Mouse (Mus musculus): ENCODE measurements at regions not wholly inside any gene's neighbourhood (a gene's known extent, or its start where the extent isn't known, plus 50 kb on each side); places are given as distances from the start of the nearest gene placed in this dataset.

- no peak for DNase-seq (ENCODE audit: low spot score in 2 of 2)
Observed at GRCm38 (mm10) chr9:85451349-85451748, 124.2 kb upstream of the Tent5a start.

DNA sequence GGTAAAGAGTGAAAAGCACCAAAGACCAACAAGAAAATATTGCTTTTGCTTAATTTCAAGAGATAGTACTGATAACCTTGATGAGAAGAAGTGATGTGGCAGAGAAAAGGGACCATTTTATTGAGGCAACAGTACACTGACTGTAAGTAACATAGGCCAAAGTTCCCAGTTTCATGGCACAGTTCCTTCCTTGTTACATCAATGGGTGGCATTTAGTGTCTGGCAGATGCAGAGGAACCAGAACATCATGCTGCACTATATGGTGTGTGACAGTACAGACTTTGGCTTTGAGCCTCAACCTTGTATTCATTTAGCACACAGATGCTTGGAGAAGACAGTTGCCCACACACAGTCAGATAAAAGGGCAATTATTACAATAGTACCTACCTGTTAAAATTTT lies 123.7 kb upstream of the Tent5a start:
- no peak for DNase-seq (ENCODE audit: low spot score in 2 of 2)

- no peak for DNase-seq (ENCODE audit: low spot score in 2 of 2)
Observed at GRCm38 (mm10) chr9:85449493-85449892, 122.3 kb upstream of the Tent5a start.

DNA sequence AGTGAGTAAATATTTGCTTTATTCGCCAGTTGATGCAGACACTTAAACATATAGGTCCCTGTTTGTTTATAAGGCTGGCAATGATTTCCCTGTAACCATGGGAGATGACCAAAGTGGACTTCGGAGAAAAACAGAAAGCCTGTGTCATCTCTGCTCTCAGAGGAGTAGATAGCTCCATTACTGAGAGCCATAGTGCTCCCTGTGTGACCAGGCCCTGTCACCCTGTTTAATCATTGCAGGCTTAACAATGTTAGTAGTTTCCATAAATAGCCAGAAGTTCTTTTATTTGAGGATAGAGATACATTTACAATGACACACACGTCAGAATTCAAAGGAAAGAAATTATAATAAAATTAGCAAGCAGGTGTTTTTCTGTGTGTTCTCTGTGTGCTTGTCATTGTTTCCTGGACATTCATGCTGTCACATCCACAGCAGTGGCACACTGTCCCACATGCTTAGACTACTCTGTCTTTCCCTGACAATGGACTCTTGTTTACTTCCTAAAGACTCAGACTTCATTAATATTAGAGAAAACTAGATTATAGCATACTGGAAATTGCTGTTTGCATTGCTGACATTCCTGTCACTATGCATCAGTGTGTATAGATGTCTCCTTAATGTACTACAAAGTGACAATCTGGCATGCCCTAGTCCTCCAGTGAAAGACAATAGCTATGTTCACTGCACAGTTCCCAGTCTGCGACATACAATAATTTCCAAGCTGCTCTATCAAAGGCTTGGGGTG lies 115.8 kb upstream of the Tent5a start:
- DNase-seq (ENCODE audit: low spot score in 2 of 2), result no peak

- no peak for DNase-seq (ENCODE audit: low spot score in 2 of 2)
Observed at GRCm38 (mm10) chr9:85439664-85440063, 112.5 kb upstream of the Tent5a start.

GRCm38 (mm10) chr9:85432220-85432619 lies 105.1 kb upstream of the Tent5a start:
- no peak for DNase-seq (ENCODE audit: low spot score in 2 of 2)

DNA sequence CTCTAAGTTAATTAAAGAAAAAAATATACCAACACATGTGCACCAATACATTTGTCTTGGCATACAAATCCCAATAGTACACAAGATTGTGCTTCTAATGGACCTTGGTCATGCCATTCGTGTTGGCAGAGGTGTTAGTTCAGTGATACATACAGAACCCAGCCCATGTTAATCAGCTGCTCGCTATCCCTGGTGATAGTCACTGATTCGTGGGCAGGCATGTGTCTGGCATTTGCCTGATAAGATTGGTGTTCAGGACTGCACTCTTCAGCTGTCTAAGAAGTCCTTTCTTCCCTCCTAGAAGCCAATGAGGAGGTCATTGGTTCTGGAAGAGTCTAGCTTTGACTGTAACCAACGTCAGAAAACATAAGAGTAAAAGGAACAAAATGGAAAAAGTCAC lies 99.7 kb upstream of the Tent5a start:
- DNase-seq (ENCODE audit: low spot score in 2 of 2), result no peak

GRCm38 (mm10) chr9:85423908-85424307 lies 96.8 kb upstream of the Tent5a start:
- DNase-seq (ENCODE audit: low spot score in 2 of 2), result no peak

DNA sequence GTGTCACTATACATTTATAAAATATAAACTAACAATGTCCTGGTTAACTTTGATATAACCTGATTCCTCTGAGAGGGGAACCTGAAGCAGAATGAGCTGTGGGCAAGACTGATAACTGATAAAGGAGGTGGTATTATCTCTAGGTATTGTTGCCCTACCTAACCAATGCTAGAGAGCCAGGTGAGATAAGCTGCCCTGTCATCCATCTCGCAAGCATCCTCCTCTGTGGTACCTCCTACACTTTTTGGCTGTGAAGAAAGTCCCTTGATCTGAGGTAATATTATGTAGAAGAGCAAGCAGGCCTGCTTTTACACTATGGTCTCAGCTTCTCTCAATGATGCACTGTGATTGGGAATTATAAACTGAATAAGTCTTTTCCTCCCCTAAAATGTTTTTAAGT lies 87.2 kb upstream of the Tent5a start:
- DNase-seq (ENCODE audit: low spot score in 2 of 2), result no peak

DNA sequence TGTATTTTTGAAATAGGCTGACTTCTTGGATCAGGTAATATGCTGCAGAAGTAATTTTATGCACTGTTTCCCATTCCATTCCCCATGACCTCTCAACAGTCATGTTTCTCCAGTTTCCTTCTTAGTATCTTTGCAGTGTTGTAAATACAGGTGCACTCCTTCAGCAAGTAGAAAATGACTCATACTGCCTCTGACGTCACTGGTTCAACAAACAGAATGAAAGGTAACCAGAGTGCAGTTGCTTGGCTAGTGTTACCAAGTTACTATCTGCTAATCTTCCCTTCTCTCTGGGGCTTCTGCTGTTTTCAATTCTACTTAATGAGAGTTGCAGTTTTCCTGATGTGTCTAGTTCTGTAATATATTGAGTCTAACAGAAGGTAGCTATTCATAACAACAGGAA lies 86.7 kb upstream of the Tent5a start:
- no peak for DNase-seq (ENCODE audit: low spot score in 2 of 2)

DNA sequence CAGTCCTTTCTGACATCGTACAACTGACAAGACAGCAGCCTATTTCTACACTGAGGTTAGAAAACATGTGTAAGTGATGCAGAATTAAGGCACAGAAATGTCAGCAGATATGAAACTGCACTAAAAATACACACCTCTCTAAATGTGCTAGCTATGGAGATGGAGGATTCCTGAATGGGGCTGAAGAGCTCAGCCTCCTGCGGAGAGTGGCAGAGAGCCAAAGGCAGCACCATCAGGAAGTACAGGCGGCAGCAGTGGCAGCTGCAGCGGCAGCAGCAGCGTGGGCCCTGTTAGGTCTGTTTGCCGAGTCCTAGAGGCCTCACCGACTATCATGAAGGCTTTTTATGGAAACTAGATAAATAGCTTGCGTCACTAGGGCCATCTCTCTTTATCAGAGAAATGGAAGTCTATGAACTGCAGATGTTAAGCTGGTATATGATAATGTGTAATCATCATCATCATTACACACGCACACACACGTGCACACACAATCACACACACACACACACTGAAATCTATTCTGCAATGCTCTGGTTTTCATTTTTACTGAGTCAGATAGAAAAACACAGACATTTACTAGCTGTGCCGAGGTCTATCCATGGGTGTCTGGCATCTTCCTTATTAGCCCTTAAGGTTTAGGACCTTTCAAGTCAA lies 83.6 kb upstream of the Tent5a start:
- peak; percentile 56 to 62 for DNase-seq (ENCODE audit: low spot score in 2 of 2)

- DNase-seq (ENCODE audit: low spot score in 2 of 2), result no peak
Observed at GRCm38 (mm10) chr9:85409974-85410506, 82.9 kb upstream of the Tent5a start.

GRCm38 (mm10) chr9:85408461-85408860 lies 81.3 kb upstream of the Tent5a start:
- DNase-seq (ENCODE audit: low spot score in 2 of 2), result no peak

- no peak for DNase-seq (ENCODE audit: low spot score in 2 of 2)
Observed at GRCm38 (mm10) chr9:85407592-85407991, 80.4 kb upstream of the Tent5a start.

DNA sequence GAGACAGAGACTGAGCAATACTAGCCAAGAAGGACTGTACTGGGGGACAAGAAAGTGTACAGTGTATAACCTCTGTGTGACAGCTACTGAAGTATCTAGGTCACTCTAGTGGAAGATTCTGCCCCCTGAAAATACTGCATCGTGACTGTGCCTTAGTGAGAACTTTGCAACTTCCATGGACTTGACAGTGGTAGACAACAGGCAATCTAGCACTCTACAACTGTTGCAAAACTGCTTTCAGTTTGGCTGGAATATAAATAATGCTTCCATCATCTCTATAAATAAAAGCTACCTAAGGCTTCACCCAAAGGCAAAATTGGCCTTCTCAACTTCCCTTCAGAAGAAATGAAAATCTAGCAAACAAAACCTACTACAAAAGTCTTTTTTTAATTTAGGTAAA lies 74.6 kb upstream of the Tent5a start:
- DNase-seq (ENCODE audit: low spot score in 2 of 2), result no peak

GRCm38 (mm10) chr9:85400600-85401313 lies 73.6 kb upstream of the Tent5a start:
- DNase-seq (ENCODE audit: low spot score in 2 of 2), result no peak

DNA sequence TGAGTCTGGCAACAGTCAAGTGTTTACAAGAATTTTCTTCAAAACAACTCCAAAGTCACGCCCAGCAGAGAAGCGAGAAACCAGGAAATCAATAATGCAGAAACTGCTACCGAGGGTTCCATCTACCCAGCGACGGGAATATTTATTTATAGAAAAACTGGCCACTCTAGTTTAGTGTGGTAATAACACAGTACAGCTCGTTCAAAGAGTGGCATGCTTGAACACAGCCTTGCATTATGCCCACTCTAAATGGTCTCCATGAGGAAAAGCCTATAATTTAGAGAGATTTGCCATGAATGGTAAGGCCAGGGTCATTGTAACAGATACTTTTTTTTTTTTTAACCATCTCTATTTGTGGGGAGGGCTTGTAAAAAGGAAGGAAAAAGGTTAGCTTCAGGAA lies 67.8 kb upstream of the Tent5a start:
- no peak for DNase-seq (ENCODE audit: low spot score in 2 of 2)

DNA sequence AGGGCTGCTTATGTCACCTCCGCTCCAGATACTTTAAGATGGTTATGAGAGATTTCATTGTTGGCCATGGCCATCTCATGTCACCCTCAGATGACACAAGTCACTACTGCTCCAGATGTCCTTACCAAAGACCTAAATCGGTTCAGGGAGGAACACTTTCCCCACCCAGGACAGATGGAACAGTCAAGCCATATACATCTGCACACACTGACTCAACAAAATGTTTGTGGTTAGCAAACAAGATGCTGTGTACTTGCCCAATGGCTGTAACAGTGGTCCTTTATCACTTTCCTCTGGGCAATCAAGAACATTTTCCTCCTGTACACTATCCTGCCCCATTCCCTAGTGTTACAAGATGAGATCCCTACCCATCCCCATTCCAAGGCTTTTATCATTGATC lies 64.1 kb upstream of the Tent5a start:
- DNase-seq (ENCODE audit: low spot score in 2 of 2), result no peak

DNA sequence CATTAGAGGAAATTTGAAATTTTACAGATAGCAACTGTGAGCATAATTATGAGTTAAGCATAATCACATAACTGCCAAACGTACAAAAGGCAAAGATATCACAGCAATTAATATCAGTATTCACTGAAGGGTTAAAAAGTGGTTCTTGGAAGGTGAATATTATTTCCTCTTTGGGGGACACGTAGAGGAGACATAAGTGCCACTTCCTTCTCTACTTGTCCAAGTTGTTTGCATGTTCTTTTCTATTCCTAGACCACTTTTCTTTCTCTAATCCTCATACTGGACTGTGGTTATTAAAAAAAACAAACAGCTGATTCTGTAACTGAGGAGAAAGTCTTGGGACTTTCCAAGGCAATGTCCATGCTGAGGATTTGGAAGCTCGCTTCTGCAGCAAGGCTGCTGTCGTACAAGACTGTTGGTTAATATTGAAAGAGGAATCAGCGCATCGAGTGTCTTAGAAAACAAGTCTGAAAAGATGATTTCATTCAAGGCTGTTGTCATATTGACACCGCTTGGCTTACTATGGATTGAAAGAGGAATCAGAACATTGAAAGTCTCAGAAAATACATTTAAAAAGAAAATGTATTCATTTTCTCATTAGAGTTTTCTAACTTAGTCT lies 61.7 kb upstream of the Tent5a start:
- DNase-seq (ENCODE audit: low spot score in 2 of 2), result no peak

DNA sequence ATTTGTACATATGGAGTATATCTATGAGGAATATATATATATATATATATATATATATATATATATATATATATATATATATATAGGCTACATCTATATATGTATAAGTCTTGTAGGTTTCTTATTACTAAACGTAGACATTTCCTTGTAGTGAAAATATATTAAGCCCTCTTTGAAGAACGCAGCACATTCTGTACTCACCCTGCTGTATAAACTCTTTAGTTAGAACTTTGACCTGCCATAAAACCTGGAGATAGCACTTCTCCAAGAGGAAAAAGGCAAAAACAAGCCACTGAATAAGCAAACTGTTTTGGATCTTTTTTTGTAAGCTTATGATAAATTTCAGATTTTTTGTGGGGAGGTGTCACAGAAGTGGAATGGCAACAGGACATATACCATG lies 55.3 kb upstream of the Tent5a start:
- no peak for DNase-seq (ENCODE audit: low spot score in 2 of 2)

DNA sequence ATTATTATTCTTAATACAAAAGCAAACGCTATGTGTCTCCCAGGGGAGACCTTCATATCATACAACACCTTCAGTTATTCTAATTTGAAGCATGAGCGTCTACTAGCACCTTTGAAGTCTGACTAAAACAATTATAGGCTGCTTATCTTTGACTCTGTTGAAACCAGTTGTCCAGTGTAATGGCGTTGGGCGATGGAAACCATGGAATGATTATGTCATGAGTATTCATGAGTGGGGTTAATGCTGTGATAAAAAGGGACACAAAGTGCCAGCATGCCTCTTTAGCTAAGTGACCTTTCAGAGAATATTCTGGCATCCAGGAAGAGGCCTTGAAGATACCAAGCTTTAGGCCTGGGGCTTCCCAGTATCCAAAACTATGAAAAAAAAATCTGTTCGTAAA lies 53.6 kb upstream of the Tent5a start:
- no peak for DNase-seq (ENCODE audit: low spot score in 2 of 2)

- no peak for DNase-seq (ENCODE audit: low spot score in 2 of 2)
Observed at GRCm38 (mm10) chr9:85379135-85379534, 52.0 kb upstream of the Tent5a start.
